Mouse (Mus musculus) heart, adult 2 months (tissue): ENCODE measurements around the gene Ugt1a7c.
"Not testable (repeated sequence)": the region's sequence is repeated elsewhere in the genome, so short reads cannot be mapped to it uniquely, and the experiment has no call there.

ENCODE experiments used
- CTCF ChIP-seq: fragments of 200-600 bp; IDR thresholded peaks from 2 replicates; pipeline ENCODE4 v1.8.1; 2022; ENCODE audit warnings: antibody characterized with exemption, mild to moderate bottlenecking, moderate library complexity
- POLR2A ChIP-seq: fragments of 200-500 bp; IDR thresholded peaks from 2 replicates; pipeline ENCODE4 v1.6.1; 2011; ENCODE audit warnings: mild to moderate bottlenecking, low read depth, low read length, control low read depth; ENCODE audit not compliant: insufficient read depth

DNA sequence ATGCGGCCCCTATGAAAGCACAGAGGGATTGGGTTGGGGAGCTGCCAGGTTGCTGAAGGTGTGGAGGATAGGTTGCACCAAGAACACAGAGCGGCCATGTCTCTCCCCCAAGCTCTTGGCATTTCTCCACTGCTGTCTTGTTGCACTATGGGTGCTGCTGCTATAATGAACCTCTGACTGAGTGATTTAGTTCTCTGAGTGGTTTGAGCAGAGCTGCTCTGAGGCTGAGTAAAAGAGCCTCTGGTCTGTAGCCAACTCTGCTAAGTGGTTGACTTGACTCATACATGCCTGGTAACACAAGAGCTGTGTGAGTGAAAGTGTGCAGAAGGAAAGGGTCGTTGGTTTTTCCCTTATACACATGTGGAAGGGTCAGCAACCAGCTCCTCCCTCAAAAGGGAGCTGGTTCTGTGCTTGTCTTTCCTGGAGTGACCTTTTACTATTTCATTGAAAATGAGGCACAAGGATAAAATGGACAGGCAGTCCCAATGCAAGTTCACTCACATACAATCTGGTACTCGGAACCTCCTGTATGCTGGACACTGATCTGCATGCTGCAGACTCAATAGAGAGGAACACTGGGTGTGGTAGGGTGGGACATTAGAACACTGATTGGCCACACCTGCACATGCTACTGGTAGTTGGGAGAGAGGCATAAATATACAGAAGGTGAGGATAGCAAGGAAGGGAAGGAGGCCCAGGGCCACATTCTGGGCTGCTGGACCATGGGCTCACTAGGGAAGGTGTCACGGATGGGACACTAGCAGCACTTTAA is 9.0 kb downstream of the Ugt1a7c start:
- not testable (repeated sequence) for TF ChIP-seq CTCF, POLR2A
